Mouse (Mus musculus): Measurements from ENCODE around the gene Rbm20. TPM values are rescaled to one million over a fixed set of nuclear protein-coding genes. Genes with fewer than 3 reads are reported as not detected.

Gene Rbm20
- polyA plus RNA-seq, 1 experiment from 2014 or later, result 0.51 TPM

DNA sequence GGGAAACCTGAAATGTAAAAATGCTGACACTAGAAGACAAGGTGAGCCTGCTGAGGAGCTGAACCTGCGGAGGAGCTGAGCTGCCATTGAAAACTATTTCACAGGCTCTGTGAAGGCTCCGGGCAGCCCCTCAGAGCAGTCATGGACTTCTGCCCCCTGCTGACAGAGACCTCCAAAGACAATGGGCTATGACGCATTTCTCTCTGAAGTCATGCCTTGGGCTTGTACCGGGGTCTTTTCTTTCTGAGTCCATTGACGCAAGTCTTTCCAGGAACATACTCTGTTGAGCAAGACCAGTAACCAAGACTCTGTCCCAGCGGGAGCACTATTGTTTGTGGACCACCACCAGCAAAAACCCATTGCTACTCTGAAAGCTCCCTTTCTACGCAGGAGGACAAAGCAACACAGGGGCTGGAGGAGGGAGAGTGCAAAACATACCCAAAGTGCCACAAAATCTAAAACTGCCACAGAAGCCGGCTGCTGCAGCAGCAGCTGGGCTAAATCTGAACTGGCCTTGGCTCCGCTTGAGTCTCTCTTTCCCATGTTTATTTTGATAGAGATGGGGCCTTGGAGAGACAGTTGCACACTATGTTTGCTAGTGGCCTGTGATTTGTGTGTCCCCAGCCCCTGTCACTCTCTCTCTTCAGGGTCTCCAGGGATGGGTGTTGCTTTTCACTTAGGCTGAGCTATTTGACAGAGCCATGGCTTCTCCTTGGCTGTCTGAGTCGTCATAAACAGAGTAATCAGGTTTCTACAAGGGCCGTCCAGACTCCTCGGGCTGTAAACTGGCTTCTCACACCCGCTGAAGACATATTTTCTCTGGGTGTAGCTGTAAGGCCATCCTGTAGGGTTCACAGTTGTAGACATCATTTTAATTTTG lies 144.4 kb downstream of the Rbm20 start:
- Histone ChIP-seq H3K36me3 (no peaks in the 10 kb centered on the region), H3K27me3 (no peaks in the 10 kb centered on the region), H3K4me2 (no peak overlapping the region), H3K9ac (0 out of 2 replicates have a peak overlapping the region, but pooled peaks have one; percentile 36), H3K4me1 (replicated peaks) (peaks cover 11% of the 10 kb centered on the region), H3K27ac (no peak overlapping the region), H3K9me3 (no peaks in the 10 kb centered on the region), H3K4me3 (no peak overlapping the region)
- 41% methylated on average over 13 of the region's 13 CpGs for whole genome bisulfite sequencing
- ATAC-seq (ENCODE audit: low FRiP score), result no peak

GRCm38 (mm10) chr19:53823847-53824246 lies 146.7 kb downstream of the Rbm20 start:
- no peaks in the 10 kb centered on the region for H3K36me3 ChIP-seq
- no peak for ATAC-seq (ENCODE audit: low FRiP score)
- no peak overlapping the region for H3K4me2 ChIP-seq
- H3K27ac ChIP-seq, result no peak overlapping the region
- no peak overlapping the region for H3K9ac ChIP-seq
- no peaks in the 10 kb centered on the region for H3K27me3 ChIP-seq
- H3K4me1 ChIP-seq (replicated peaks), result peaks cover 11% of the 10 kb centered on the region
- no peaks in the 10 kb centered on the region for H3K9me3 ChIP-seq
- no peak overlapping the region for H3K4me3 ChIP-seq
- WGBS, result 71% methylated on average over 6 of the region's 6 CpGs

DNA sequence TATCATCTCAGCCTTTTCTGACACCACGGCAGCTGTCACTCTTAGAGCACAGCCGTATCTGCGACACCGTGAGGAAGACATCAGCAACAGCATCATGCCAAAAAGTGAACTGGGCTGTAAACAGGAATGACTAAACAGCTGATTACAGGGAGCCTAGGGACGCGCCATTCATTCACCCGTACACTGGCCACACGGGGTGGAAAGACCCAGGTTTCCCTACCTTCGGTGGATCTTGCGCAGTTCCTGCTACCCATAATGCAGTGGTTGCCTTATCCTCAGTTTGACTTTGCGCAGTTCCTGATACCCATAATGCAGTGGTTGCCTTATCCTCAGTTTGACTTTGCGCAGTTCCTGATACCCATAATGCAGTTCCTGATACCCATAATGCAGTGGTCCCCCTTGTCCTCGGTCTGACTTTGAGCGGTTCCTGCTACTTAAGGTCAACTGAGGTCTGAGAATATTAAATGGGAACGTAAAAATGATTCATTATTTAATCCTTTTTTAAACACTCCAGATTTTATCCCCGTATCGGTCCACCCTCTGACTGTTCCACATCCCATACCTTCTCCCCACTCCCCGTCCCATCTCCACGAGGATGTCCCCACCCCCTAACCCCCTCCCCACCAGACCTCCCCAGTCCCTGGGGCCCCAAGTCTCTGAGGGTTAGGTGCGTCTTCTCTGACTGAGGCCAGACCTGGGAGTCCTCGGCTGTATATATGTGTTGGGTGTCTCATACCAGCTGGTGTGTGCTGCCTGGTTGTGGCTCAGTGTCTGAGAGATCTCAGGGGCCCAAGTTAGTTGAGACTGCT lies 148.0 kb downstream of the Rbm20 start:
- Histone ChIP-seq H3K27ac (no peak overlapping the region), H3K4me1 (replicated peaks) (peaks cover 13% of the 10 kb centered on the region), H3K9ac (peak overlapping the region; percentile 19), H3K36me3 (no peaks in the 10 kb centered on the region), H3K4me2 (peak overlapping the region; percentile 48), H3K27me3 (no peaks in the 10 kb centered on the region), H3K4me3 (peak overlapping the region; percentile 41), H3K9me3 (no peaks in the 10 kb centered on the region)
- 74% methylated on average over 21 of the region's 21 CpGs for whole genome bisulfite sequencing
- peak; percentile 83 for ATAC-seq (ENCODE audit: low FRiP score)

DNA sequence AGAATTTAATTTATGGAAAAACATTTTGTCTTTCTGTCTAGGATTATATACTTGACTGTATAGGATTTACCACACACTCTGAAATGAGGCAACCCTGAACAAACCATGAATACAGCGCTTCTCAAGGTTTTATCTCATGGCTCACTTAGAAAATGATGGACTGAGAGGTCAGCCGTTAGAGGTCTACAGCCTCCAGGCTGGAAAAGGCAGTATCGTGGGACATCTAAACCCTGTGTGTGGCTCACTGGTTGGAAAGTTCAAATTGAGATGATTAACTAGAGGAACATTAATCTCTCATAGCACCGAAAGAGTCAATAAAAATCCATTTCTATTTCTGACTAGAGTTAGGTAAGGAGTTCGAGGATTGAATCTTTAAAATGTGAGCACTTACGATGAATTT lies 152.9 kb downstream of the Rbm20 start:
- Histone ChIP-seq H3K27me3 (no peaks in the 10 kb centered on the region), H3K9ac (no peak overlapping the region), H3K4me1 (replicated peaks) (peaks cover 20% of the 10 kb centered on the region), H3K9me3 (no peaks in the 10 kb centered on the region), H3K27ac (no peak overlapping the region), H3K4me2 (0 out of 2 replicates have a peak overlapping the region, but pooled peaks have one; percentile 1), H3K4me3 (no peak overlapping the region), H3K36me3 (no peaks in the 10 kb centered on the region)
- WGBS, result 66% methylated on average over 6 of the region's 6 CpGs
- no peak for ATAC-seq (ENCODE audit: low FRiP score)

- Histone ChIP-seq H3K4me2 (0 out of 2 replicates have a peak overlapping the region, but pooled peaks have one; percentile 1), H3K27me3 (no peaks in the 10 kb centered on the region), H3K36me3 (no peaks in the 10 kb centered on the region), H3K9me3 (no peaks in the 10 kb centered on the region), H3K4me1 (replicated peaks) (peaks cover 20% of the 10 kb centered on the region), H3K4me3 (no peak overlapping the region), H3K27ac (peak overlapping the region; percentile 67), H3K9ac (peak overlapping the region; percentile 35; the same call in 1 of the 2 replicates)
- whole genome bisulfite sequencing, result 10% methylated on average over 8 of the region's 8 CpGs
- peak; percentile 83 for ATAC-seq (ENCODE audit: low FRiP score)
Measured at GRCm38 (mm10) chr19:53830407-53831163, 153.5 kb downstream of the Rbm20 start.

DNA sequence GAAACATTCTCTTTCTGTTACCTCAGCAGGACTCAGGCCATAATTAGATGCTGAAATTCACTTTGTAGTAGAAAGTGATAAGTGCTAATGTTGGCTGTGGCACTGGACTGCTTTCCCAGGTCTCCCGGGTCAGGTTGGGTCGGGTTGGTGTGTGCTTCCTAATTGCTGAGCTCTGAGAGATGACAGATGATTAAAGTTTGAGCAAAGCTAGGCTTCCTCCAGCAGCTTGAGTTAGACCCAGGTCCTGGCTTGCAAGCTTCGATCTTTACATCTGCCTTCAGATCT lies 154.0 kb downstream of the Rbm20 start:
- Histone ChIP-seq H3K27ac (peak overlapping the region; percentile 67; the same call in 1 of the 2 replicates), H3K9ac (no peak overlapping the region), H3K9me3 (no peaks in the 10 kb centered on the region), H3K4me2 (no peak overlapping the region), H3K27me3 (no peaks in the 10 kb centered on the region), H3K4me3 (no peak overlapping the region), H3K4me1 (replicated peaks) (peaks cover 20% of the 10 kb centered on the region), H3K36me3 (no peaks in the 10 kb centered on the region)
- ATAC-seq (ENCODE audit: low FRiP score), result no peak
- 46% methylated on average over 3 of the region's 3 CpGs for WGBS

GRCm38 (mm10) chr19:53832512-53832911 lies 155.4 kb downstream of the Rbm20 start:
- Histone ChIP-seq H3K36me3 (no peaks in the 10 kb centered on the region), H3K9me3 (no peaks in the 10 kb centered on the region), H3K4me3 (no peak overlapping the region), H3K9ac (no peak overlapping the region), H3K4me2 (no peak overlapping the region), H3K27me3 (no peaks in the 10 kb centered on the region), H3K4me1 (replicated peaks) (peaks cover 23% of the 10 kb centered on the region), H3K27ac (no peak overlapping the region)
- ATAC-seq (ENCODE audit: low FRiP score), result no peak
- 40% methylated on average over 7 of the region's 7 CpGs for WGBS

GRCm38 (mm10) chr19:53833745-53834369 lies 156.8 kb downstream of the Rbm20 start:
- no peak overlapping the region for H3K27ac ChIP-seq
- no peak overlapping the region for H3K4me2 ChIP-seq
- H3K4me3 ChIP-seq, result no peak overlapping the region
- H3K9me3 ChIP-seq, result no peaks in the 10 kb centered on the region
- WGBS, result 49% methylated on average over 8 of the region's 8 CpGs
- no peaks in the 10 kb centered on the region for H3K27me3 ChIP-seq
- H3K36me3 ChIP-seq, result no peaks in the 10 kb centered on the region
- no peak overlapping the region for H3K9ac ChIP-seq
- peaks cover 23% of the 10 kb centered on the region for H3K4me1 ChIP-seq (replicated peaks)
- no peak for ATAC-seq (ENCODE audit: low FRiP score)

GRCm38 (mm10) chr19:53836569-53837454 lies 159.7 kb downstream of the Rbm20 start:
- ATAC-seq (ENCODE audit: low FRiP score), result no peak
- Histone ChIP-seq H3K9me3 (no peaks in the 10 kb centered on the region), H3K4me1 (replicated peaks) (peaks cover 10% of the 10 kb centered on the region), H3K4me3 (no peak overlapping the region), H3K36me3 (no peaks in the 10 kb centered on the region), H3K27ac (no peak overlapping the region), H3K4me2 (no peak overlapping the region), H3K9ac (no peak overlapping the region), H3K27me3 (no peaks in the 10 kb centered on the region)
- 65% methylated on average over 6 of the region's 6 CpGs for WGBS

GRCm38 (mm10) chr19:53838850-53839249 lies 161.7 kb downstream of the Rbm20 start:
- WGBS, result 67% methylated on average over 9 of the region's 9 CpGs
- Histone ChIP-seq H3K27ac (no peak overlapping the region), H3K4me3 (no peak overlapping the region), H3K4me2 (no peak overlapping the region), H3K27me3 (no peaks in the 10 kb centered on the region), H3K36me3 (no peaks in the 10 kb centered on the region), H3K9me3 (no peaks in the 10 kb centered on the region), H3K4me1 (replicated peaks) (peaks cover 6% of the 10 kb centered on the region), H3K9ac (no peak overlapping the region)
- no peak for ATAC-seq (ENCODE audit: low FRiP score)

- Histone ChIP-seq H3K27me3 (no peaks in the 10 kb centered on the region), H3K4me2 (no peak overlapping the region), H3K9me3 (no peaks in the 10 kb centered on the region), H3K4me3 (no peak overlapping the region), H3K9ac (no peak overlapping the region), H3K27ac (no peak overlapping the region), H3K36me3 (no peaks in the 10 kb centered on the region), H3K4me1 (replicated peaks) (peaks cover 3% of the 10 kb centered on the region; the same call in 1 of the 2 replicates)
- no peak for ATAC-seq (ENCODE audit: low FRiP score)
- WGBS, result 45% methylated on average over 6 of the region's 6 CpGs
Measured at GRCm38 (mm10) chr19:53839837-53840236, 162.7 kb downstream of the Rbm20 start.

Data from hindbrain, embryonic 13.5 days (tissue).